Mouse (Mus musculus): ENCODE data around the gene Adap2. TPM values are rescaled to one million over a fixed set of nuclear protein-coding genes. Genes with fewer than 3 reads are reported as not detected.

Adap2 gene
- polyA plus RNA-seq, 1 experiment from 2014 or later: 1.5 TPM

DNA sequence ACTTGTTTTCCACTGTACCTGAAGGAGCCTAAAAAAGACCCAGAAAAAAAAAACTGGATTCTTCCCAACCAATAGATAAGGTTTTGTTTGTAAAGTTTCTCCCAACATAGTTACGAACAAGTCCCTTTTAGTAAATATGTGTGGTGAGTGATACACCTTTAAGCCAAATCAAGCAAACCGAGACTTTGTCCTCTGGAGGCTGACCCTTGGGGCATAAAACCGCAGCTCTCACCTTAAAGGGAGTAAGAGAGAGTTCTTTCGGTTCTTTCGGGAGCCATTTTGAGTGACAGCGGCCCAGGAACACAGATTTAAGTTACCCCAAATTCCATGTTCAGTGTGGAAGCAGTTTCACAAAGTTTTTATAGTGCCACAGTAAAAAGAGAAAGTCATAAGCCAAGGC lies 48.4 kb downstream of the Adap2 start:
- no peaks in the 10 kb centered on the region for H3K4me1 ChIP-seq (replicated peaks)
- no peak for ATAC-seq (replicated peaks; ENCODE audit: insufficient number of reproducible peaks, insufficient read depth, low FRiP score, low read depth)
- no peaks in the 10 kb centered on the region for H3K27me3 ChIP-seq
- H3K4me2 ChIP-seq: no peak overlapping the region
- H3K27ac ChIP-seq: no peak overlapping the region
- no peak overlapping the region for H3K9ac ChIP-seq
- no peak overlapping the region for H3K4me3 ChIP-seq
- peaks cover 6% of the 10 kb centered on the region for H3K36me3 ChIP-seq
- H3K9me3 ChIP-seq (replicated peaks): no peaks in the 10 kb centered on the region
- 77% methylated on average over 6 of the region's 6 CpGs for WGBS

DNA sequence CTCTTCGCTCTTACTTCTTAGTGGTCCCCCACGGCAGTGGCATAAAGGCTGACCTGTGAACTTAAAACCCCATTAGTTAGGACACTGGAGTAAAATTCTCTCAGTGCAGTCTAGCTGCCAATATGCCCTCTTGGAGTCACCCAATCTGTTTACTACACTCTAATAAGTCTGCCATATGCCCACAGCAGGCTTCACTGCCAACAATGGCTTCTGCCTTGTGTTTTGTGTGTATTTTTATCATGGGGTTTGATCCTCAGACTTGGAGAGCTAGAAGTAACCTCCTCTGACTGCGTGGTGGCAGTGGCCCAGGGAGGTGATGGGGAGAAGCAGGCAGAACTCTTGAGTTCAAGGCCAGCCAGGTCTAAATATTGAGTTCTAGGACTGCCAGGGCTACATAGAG lies 50.1 kb downstream of the Adap2 start:
- no peak overlapping the region for H3K9ac ChIP-seq
- no peaks in the 10 kb centered on the region for H3K27me3 ChIP-seq
- H3K36me3 ChIP-seq: peaks cover 4% of the 10 kb centered on the region; the same call in 1 of the 2 replicates
- H3K9me3 ChIP-seq (replicated peaks): no peaks in the 10 kb centered on the region
- H3K4me3 ChIP-seq: no peak overlapping the region
- no peak overlapping the region for H3K4me2 ChIP-seq
- no peak overlapping the region for H3K27ac ChIP-seq
- ATAC-seq (replicated peaks; ENCODE audit: insufficient number of reproducible peaks, insufficient read depth, low FRiP score, low read depth): no peak
- peaks cover 3% of the 10 kb centered on the region; the same call in 1 of the 2 replicates for H3K4me1 ChIP-seq (replicated peaks)
- 77% methylated on average over 3 of the region's 3 CpGs for WGBS

DNA sequence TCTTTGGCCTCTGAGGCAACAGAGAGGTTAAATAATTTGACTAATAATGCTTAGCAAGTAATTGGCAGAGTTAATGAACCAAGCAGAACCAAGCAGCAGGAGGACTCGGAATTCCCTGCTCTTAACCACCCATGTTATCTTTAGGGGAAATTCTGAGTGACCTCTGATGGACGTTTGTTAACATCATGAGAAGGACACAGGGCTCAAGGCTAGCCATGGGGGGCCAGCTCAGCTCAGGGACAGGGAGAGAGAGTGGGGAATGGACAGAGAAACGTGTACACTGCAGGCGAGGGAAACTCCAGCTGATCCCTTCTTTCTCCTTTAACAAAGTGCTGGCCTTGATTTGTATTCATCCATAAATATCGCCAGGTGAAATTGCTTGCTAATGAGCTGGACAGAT lies 51.0 kb downstream of the Adap2 start:
- H3K4me2 ChIP-seq: no peak overlapping the region
- no peaks in the 10 kb centered on the region for H3K27me3 ChIP-seq
- WGBS: 59% methylated on average over 5 of the region's 5 CpGs
- H3K4me3 ChIP-seq: no peak overlapping the region
- H3K9me3 ChIP-seq (replicated peaks): no peaks in the 10 kb centered on the region
- ATAC-seq (replicated peaks; ENCODE audit: insufficient number of reproducible peaks, insufficient read depth, low FRiP score, low read depth): no peak
- H3K9ac ChIP-seq: no peak overlapping the region
- H3K36me3 ChIP-seq: no peaks in the 10 kb centered on the region
- H3K4me1 ChIP-seq (replicated peaks): peaks cover 3% of the 10 kb centered on the region
- no peak overlapping the region for H3K27ac ChIP-seq

DNA sequence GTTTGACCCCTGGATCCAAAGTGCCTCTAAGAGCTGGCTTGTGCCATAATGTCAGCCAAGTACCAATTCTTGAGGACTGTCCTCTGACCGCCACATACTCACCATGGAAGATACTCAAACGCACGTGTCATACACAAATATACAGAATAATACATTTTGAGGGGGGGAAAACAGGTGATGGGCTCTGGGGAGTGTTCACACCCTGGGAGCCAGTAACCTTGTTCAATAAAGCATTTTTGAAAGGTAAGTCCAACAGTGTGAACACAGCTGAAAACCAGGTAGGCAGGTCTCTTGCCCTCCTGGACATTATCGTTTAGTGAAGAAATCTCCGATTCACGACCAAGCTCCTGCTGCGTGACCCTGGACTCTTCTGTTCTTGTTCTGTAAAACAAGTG lies 54.6 kb downstream of the Adap2 start:
- Histone ChIP-seq H3K27ac (no peak overlapping the region), H3K36me3 (no peaks in the 10 kb centered on the region), H3K4me2 (no peak overlapping the region; the same call in 1 of the 2 replicates), H3K4me3 (no peak overlapping the region), H3K27me3 (no peaks in the 10 kb centered on the region), H3K9me3 (replicated peaks) (no peaks in the 10 kb centered on the region), H3K4me1 (replicated peaks) (peaks cover 10% of the 10 kb centered on the region), H3K9ac (no peak overlapping the region)
- 34% methylated on average over 7 of the region's 7 CpGs for WGBS
- no peak for ATAC-seq (replicated peaks; ENCODE audit: insufficient number of reproducible peaks, insufficient read depth, low FRiP score, low read depth)

DNA sequence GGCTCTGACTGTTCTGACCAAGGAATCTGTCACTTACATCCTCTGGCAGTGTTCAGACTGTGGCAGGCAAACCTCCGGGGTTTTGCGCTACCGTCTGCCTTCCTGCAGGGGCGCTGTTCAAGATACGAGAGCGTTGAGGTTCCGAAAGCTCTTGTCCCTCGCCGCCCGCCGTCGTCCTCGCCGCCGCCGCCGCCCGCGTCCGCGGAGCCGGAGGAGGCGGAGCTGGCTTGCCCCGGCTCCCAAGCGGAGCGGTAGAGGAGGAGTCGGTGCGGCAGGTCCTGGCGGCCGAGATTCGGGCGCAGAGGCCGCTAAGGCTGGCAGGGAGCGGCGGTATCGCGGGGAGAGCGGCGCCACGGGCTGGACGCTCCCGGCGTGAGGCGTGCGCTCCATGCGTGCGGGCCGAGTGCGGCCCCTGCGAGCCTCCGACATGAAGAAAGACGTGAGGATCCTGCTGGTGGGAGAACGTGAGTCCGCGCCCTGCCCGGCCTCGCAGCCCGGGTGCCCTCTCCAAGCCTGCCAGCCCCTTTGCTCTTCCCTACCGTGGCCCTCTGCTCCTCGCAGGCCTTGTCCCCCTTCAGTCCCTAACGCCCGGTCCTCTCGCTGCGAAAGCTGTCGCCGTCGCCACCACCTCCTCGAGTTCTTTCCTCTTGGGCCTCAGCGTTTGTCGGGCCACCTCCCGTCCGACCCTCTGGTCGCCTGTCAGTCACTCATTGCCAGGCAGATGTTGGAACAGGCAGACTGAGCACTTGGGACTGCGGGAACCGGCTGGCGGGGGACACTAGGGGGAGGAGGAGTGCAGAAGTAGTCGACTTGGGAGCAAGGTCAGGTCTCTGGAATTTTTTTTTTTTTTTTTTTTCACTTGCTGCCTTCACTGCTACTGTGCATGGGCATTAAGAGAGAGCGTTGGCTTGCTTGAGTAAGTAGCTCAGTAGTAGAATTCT lies 55.2 kb downstream of the Adap2 start, which contains the start of gene Rhot1:
Rhot1 (plus strand) TSS at position 160 of the 941 bp plus-strand sequence.
- Histone ChIP-seq H3K4me3 (peak within 1 kb of the TSS; percentile 98), H3K4me2 (peak within 1 kb of the TSS; percentile 63), H3K27me3 (no peaks in the 10 kb centered on the region), H3K9ac (peak within 1 kb of the TSS; percentile 96), H3K27ac (peak within 1 kb of the TSS; percentile 98), H3K4me1 (replicated peaks) (peaks cover 10% of the 10 kb centered on the region), H3K36me3 (no peaks in the 10 kb centered on the region), H3K9me3 (replicated peaks) (no peaks in the 10 kb centered on the region)
- ATAC-seq (replicated peaks; ENCODE audit: insufficient number of reproducible peaks, insufficient read depth, low FRiP score, low read depth): peak; percentile 93
- under 1% methylated on average over 78 of the region's 78 CpGs for WGBS

DNA sequence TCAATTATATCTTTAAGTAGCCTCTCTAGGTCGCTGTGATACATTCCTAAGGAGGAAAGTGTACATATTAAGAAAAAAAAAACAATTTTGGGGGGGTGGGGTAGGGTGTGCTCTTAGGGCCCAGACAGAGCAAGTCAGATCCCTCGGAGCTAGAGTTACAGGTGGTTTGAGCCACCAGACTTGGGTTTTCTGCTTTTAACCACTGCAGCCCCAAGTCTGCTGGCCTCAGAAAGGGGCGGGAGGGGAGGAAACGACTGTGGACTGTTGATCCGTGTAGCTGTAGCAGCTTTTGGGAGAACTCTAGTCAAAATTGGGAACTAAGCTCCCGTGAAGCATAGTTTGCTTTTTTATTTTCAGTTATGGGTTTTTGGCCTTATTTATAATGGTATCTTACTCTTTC lies 56.4 kb downstream of the Adap2 start:
- Histone ChIP-seq H3K4me1 (replicated peaks) (peaks cover 10% of the 10 kb centered on the region), H3K4me3 (peak overlapping the region; percentile 98), H3K9me3 (replicated peaks) (no peaks in the 10 kb centered on the region), H3K27ac (no peak overlapping the region), H3K9ac (peak overlapping the region; percentile 96), H3K27me3 (no peaks in the 10 kb centered on the region), H3K4me2 (peak overlapping the region; percentile 63), H3K36me3 (no peaks in the 10 kb centered on the region)
- no peak for ATAC-seq (replicated peaks; ENCODE audit: insufficient number of reproducible peaks, insufficient read depth, low FRiP score, low read depth)
- WGBS: 40% methylated on average over 6 of the region's 6 CpGs

DNA sequence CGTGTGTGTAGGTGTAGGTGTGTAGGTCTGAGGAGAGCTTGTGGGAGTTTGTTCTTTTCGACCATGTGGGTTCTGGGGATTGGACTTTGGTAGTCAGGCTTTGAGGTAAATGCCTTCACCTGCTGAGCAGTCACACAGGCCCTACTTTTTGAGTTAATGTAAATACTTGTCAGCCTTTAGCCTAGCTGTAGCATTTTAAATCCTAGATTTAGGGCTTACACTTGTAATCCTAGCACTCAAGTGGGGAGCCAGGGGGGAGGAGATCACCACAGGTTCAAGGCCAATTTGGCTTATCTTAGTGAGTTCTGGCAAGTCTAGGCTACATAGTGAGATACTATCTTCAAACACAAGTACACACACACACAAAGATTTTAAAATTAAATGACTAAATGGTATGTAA lies 58.4 kb downstream of the Adap2 start:
- no peak overlapping the region for H3K27ac ChIP-seq
- peaks cover 10% of the 10 kb centered on the region for H3K4me1 ChIP-seq (replicated peaks)
- no peak overlapping the region for H3K4me2 ChIP-seq
- H3K9ac ChIP-seq: no peak overlapping the region
- WGBS: 88% methylated on average over 2 of the region's 2 CpGs
- H3K27me3 ChIP-seq: no peaks in the 10 kb centered on the region
- H3K9me3 ChIP-seq (replicated peaks): no peaks in the 10 kb centered on the region
- H3K36me3 ChIP-seq: no peaks in the 10 kb centered on the region
- H3K4me3 ChIP-seq: no peak overlapping the region
- ATAC-seq (replicated peaks; ENCODE audit: insufficient number of reproducible peaks, insufficient read depth, low FRiP score, low read depth): no peak

DNA sequence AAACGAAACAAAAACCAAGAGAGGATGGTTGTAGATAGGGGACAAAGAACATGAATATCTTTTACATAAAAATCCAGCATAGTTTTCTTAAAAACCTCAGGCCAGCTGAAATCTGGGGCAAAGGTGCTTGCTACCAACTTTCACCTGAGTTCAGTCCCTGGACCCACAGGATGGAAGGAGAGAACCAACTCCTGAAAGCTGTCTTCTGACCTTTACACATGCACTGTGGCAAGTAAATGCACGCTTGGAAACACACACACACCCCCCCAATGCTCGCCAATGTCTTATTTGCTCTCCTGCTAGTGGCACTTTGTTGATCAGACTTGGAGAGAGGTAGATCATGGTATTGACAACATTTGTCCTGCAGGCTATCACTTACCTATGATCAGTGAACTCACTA lies 61.4 kb downstream of the Adap2 start:
- no peak overlapping the region for H3K4me3 ChIP-seq
- H3K9me3 ChIP-seq (replicated peaks): no peaks in the 10 kb centered on the region
- WGBS: 87% methylated on average over 3 of the region's 3 CpGs
- no peaks in the 10 kb centered on the region for H3K27me3 ChIP-seq
- H3K4me1 ChIP-seq (replicated peaks): peaks cover 6% of the 10 kb centered on the region
- H3K27ac ChIP-seq: no peak overlapping the region
- no peaks in the 10 kb centered on the region for H3K36me3 ChIP-seq
- H3K4me2 ChIP-seq: no peak overlapping the region
- no peak overlapping the region for H3K9ac ChIP-seq
- ATAC-seq (replicated peaks; ENCODE audit: insufficient number of reproducible peaks, insufficient read depth, low FRiP score, low read depth): no peak

DNA sequence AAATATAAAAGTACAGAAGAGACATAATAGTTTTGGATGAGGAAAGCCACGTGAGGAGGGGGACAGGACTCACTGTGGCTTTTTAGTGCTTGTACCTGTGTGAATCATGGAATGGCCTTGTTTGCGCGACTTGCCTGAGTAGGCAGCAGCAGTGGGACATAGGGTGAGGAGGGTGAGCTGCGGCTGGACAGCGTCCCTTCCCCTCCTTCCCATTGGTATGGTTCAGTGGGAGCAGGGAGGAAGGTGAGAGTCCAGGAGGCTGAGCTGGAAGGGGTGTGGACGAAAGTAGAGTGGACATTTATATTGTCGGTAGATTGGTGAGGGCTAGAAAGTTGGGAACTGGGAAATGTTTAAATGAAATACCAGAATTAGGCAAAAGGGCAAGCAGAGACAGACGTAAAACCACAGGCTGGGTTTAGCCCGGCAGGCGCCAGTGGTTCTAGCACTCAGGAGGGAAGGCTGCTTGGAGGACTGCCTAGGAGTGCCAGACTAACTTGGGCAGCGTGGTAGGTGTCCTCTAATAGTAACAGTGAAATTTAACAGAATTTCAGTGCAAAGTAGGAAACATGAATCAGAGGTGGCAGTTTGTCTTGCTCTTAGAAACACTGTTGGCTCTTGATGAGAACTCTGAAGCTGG lies 64.9 kb downstream of the Adap2 start:
- Histone ChIP-seq H3K27me3 (no peaks in the 10 kb centered on the region), H3K36me3 (peaks cover 18% of the 10 kb centered on the region), H3K9me3 (replicated peaks) (no peaks in the 10 kb centered on the region), H3K4me1 (replicated peaks) (no peaks in the 10 kb centered on the region), H3K27ac (no peak overlapping the region), H3K4me2 (no peak overlapping the region), H3K4me3 (no peak overlapping the region), H3K9ac (no peak overlapping the region)
- ATAC-seq (replicated peaks; ENCODE audit: insufficient number of reproducible peaks, insufficient read depth, low FRiP score, low read depth): no peak
- WGBS: 79% methylated on average over 11 of the region's 11 CpGs
